Mouse (Mus musculus) liver, adult 2 months (tissue): ENCODE measurements around the gene Gigyf2. TPM values are rescaled to one million over a fixed set of nuclear protein-coding genes. Genes with fewer than 3 reads are reported as not detected.

Source experiments
- DNase-seq: peaks from one replicate; pipeline ENCODE4 v3.0.0-alpha.2; 2011; ENCODE audit warnings: low read depth, low spot score; ENCODE audit errors: extremely low read depth
- H3K27ac ChIP-seq: fragments of 200-500 bp; replicated peaks from 2 replicates; pipeline ENCODE4 v1.5.1; 2012; ENCODE audit warnings: low read depth, mild to moderate bottlenecking, control low read depth, inconsistent platforms, low read length; ENCODE audit not compliant: insufficient read depth
- H3K27me3 ChIP-seq: fragments of 200-500 bp; 2 replicates; pipeline ENCODE4 v1.6.1; 2012; ENCODE audit warnings: mild to moderate bottlenecking, moderate library complexity, low read length, inconsistent platforms; ENCODE audit not compliant: control insufficient read depth, insufficient read depth
- H3K36me3 ChIP-seq: fragments of 200-500 bp; 2 replicates; pipeline ENCODE4 v1.6.1; 2012; ENCODE audit warnings: low read length, inconsistent platforms; ENCODE audit not compliant: control insufficient read depth, insufficient read depth
- H3K4me1 ChIP-seq: fragments of 200-500 bp; 2 replicates; pipeline ENCODE4 v1.6.1; 2011; ENCODE audit warnings: low read length; ENCODE audit not compliant: control insufficient read depth, insufficient read depth
- H3K4me3 ChIP-seq: fragments of 200-500 bp; 2 replicates; pipeline ENCODE4 v1.5.1; 2011; ENCODE audit warnings: low read depth, mild to moderate bottlenecking, control low read depth, low read length, moderate library complexity; ENCODE audit not compliant: insufficient read depth
- H3K79me2 ChIP-seq: fragments of 200-500 bp; 2 replicates; pipeline ENCODE4 v1.6.1; 2012; ENCODE audit warnings: inconsistent platforms, mild to moderate bottlenecking, low read length, moderate library complexity; ENCODE audit not compliant: control insufficient read depth, insufficient read depth
- H3K9ac ChIP-seq: fragments of 200-500 bp; 2 replicates; pipeline ENCODE4 v1.6.1; 2012; ENCODE audit warnings: low read depth, mild to moderate bottlenecking, control low read depth, inconsistent platforms, low read length
- CTCF ChIP-seq: fragments of 200-500 bp; IDR thresholded peaks from 2 replicates; pipeline ENCODE4 v1.5.1; 2011; ENCODE audit warnings: low read depth, low read length, control low read depth
- POLR2A ChIP-seq: fragments of 200-500 bp; IDR thresholded peaks from 2 replicates; pipeline ENCODE4 v1.6.1; 2011; ENCODE audit warnings: low read length, control low read depth; ENCODE audit not compliant: insufficient read depth; ENCODE audit errors: extremely low read depth
- WGBS: fragments of 180-500 bp; shearing (Covaris S2); methylation state at CpG from one replicate; pipeline ENCODE4 v1.1.7; 2018; 5-methylcytosine and 5-hydroxymethylcytosine counted together
- polyA plus RNA-seq: library from polyadenylated mRNA; depleted of rRNA; stranded (reverse); fragments of >200 nt; gene quantifications from 2 replicates; pipeline ENCODE4 v1.2.3, GENCODE M21; 2012; rRNA removed
- total RNA-seq: library from RNA; depleted of rRNA; stranded (reverse); fragments of >200 nt; gene quantifications from 2 replicates; pipeline ENCODE4 v1.2.3, GENCODE M21; 2014; rRNA removed

The Gigyf2 gene
- total and polyA plus RNA-seq, 2 experiments: 21.1 to 39.2 TPM

DNA sequence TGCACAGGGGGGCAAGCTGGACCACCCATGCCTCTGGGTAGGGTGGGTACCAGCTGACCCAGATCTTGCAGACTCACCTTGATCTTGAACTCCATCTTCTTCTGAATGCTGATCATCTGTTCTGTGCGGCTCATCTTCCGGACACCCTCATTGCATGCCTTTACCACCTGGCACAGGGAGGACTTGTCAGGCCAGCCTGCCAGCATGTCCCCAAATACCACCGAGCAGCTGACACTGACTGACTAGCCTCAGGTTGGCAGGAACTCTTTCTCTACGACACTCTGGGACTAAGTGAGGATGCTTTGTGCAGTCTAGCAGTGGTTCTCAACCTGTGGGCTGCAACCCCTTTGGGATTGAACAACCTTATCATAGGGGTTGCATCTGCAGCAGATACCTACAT is 155.7 kb downstream of the Gigyf2 start:
- H3K27me3 ChIP-seq: no peaks in the 10 kb centered on the region
- H3K36me3 ChIP-seq: peaks cover 6% of the 10 kb centered on the region; the same call in 1 of the 2 replicates
- no peak for DNase-seq
- TF ChIP-seq POLR2A: no peak
- TF ChIP-seq CTCF: no peak
- no peak overlapping the region for H3K4me3 ChIP-seq
- H3K79me2 ChIP-seq: no peaks in the 10 kb centered on the region
- no peak overlapping the region for H3K9ac ChIP-seq
- H3K4me1 ChIP-seq: no peaks in the 10 kb centered on the region
- no peak overlapping the region for H3K27ac ChIP-seq
- WGBS: 92% methylated on average over 4 of the region's 4 CpGs

DNA sequence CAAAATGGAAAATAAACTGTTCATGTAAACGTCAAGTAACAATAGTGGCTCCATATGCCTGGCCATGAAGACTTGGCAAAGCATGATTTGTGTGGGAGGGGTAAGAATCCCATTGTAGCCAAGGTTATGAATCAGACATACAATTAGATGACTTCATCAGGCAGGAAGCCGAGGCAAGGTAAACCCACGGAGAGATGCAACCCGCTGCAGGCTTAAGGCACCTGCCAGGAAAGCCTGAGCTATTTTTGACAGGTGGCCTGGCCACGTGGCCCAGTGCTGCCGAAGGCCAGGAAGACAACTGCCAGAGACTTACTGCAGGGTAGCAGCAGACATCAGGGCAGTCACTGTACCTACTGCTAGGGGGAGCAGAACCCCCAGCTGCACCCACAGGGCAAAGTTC is 159.6 kb downstream of the Gigyf2 start:
- 84% methylated on average over 6 of the region's 6 CpGs for WGBS
- Histone ChIP-seq H3K27me3 (no peaks in the 10 kb centered on the region), H3K27ac (no peak overlapping the region), H3K79me2 (no peaks in the 10 kb centered on the region), H3K36me3 (peaks cover 10% of the 10 kb centered on the region; the same call in 1 of the 2 replicates), H3K4me1 (no peaks in the 10 kb centered on the region), H3K4me3 (no peak overlapping the region), H3K9ac (no peak overlapping the region)
- DNase-seq: no peak
- TF ChIP-seq POLR2A: no peak
- no peak for TF ChIP-seq CTCF

DNA sequence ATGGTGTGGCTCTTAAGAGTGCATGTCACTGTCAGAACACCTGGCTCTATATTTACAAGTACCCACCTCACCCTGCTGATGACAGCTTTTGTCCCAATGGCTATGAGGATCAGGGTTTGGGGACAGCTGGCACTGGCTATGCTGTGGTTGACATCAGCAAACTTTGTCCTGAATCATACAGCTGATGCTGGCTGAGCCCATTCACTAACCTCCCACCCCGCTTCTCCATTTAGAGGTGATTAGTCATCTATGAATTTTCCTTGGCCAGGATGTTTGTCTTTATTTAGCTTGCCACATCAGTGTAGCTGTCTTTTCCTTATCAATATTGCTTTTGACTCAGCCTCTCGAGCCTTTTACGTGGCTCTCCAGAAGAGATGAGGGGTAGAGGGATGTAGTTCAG is 165.5 kb downstream of the Gigyf2 start:
- no peaks in the 10 kb centered on the region for H3K4me1 ChIP-seq
- no peak overlapping the region for H3K27ac ChIP-seq
- H3K4me3 ChIP-seq: no peak overlapping the region
- H3K79me2 ChIP-seq: no peaks in the 10 kb centered on the region
- DNase-seq: no peak
- 77% methylated on average over 3 of the region's 3 CpGs for WGBS
- TF ChIP-seq CTCF: no peak
- no peak for TF ChIP-seq POLR2A
- H3K27me3 ChIP-seq: no peaks in the 10 kb centered on the region
- peaks cover 10% of the 10 kb centered on the region; the same call in 1 of the 2 replicates for H3K36me3 ChIP-seq
- H3K9ac ChIP-seq: no peak overlapping the region

DNA sequence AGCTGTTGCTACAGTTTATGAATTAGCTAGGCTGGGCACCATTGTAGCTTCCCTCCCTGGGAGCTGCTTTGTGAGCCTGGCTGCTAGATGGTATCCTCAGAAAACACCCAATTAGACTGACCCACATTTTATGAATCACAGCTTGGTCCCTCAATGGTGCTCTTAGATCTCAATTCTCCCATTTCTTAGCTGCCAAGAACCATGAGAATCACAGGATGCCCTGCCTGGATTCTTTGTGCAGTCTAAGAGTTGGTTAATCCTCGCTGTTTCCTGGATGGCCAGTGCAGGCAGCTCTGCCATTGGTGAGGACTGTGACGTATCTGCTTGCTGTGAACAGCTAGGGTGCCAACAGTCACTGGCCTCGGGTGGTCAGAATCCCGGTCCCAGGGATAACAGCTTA is 166.7 kb downstream of the Gigyf2 start:
- DNase-seq: no peak
- no peak for TF ChIP-seq POLR2A
- TF ChIP-seq CTCF: no peak
- no peak overlapping the region for H3K4me3 ChIP-seq
- H3K79me2 ChIP-seq: no peaks in the 10 kb centered on the region
- H3K27ac ChIP-seq: no peak overlapping the region
- H3K27me3 ChIP-seq: no peaks in the 10 kb centered on the region
- WGBS: 82% methylated on average over 4 of the region's 4 CpGs
- H3K9ac ChIP-seq: no peak overlapping the region
- H3K4me1 ChIP-seq: no peaks in the 10 kb centered on the region
- H3K36me3 ChIP-seq: peaks cover 7% of the 10 kb centered on the region; the same call in 1 of the 2 replicates

Other genes starting within 250 kb of the Gigyf2 start
- gene Alppl2, start 237.1 kb upstream of the Gigyf2 start, total RNA-seq: not detected in 2 replicates
- not detected in 2 replicates for gene Alppl2, start 237.1 kb upstream of the Gigyf2 start, polyA plus RNA-seq
- gene Alpi, start 225.4 kb upstream of the Gigyf2 start, total RNA-seq: not detected in 2 replicates
- gene Alpi, start 225.4 kb upstream of the Gigyf2 start, polyA plus RNA-seq: 0.05 TPM in 1 of 2 replicates, not detected in the other
- gene Akp3, start 202.0 kb upstream of the Gigyf2 start, total RNA-seq: not detected in 2 replicates
- not detected in 2 replicates for gene Akp3, start 202.0 kb upstream of the Gigyf2 start, polyA plus RNA-seq
- not detected in 2 replicates for gene Ecel1, start 170.5 kb upstream of the Gigyf2 start, total RNA-seq
- gene Ecel1, start 170.5 kb upstream of the Gigyf2 start, polyA plus RNA-seq: 0.02 TPM in 1 of 2 replicates, not detected in the other
- not detected in 2 replicates for gene Prss56, start 143.7 kb upstream of the Gigyf2 start, total RNA-seq
- gene Prss56, start 143.7 kb upstream of the Gigyf2 start, polyA plus RNA-seq: not detected in 2 replicates
- not detected in 2 replicates for gene Chrnd, start 136.4 kb upstream of the Gigyf2 start, total RNA-seq
- not detected in 2 replicates for gene Chrnd, start 136.4 kb upstream of the Gigyf2 start, polyA plus RNA-seq
- gene Chrng, start 122.3 kb upstream of the Gigyf2 start, total RNA-seq: not detected in 2 replicates
- gene Chrng, start 122.3 kb upstream of the Gigyf2 start, polyA plus RNA-seq: not detected in 2 replicates
- gene Eif4e2, start 113.1 kb upstream of the Gigyf2 start, total RNA-seq: 39.3 and 39.4 TPM in 2 replicates
- gene Eif4e2, start 113.1 kb upstream of the Gigyf2 start, polyA plus RNA-seq: 23.3 and 23.8 TPM in 2 replicates
- 0.54 TPM in 1 of 2 replicates, not detected in the other for gene Efhd1, start 62.6 kb upstream of the Gigyf2 start, total RNA-seq
- 0.22 and 0.24 TPM in 2 replicates for gene Efhd1, start 62.6 kb upstream of the Gigyf2 start, polyA plus RNA-seq
- gene Kcnj13, start 67.7 kb downstream of the Gigyf2 start, total RNA-seq: not detected in 2 replicates
- not detected in 2 replicates for gene Kcnj13, start 67.7 kb downstream of the Gigyf2 start, polyA plus RNA-seq
- gene Snorc, start 143.3 kb downstream of the Gigyf2 start, total RNA-seq: not detected in 2 replicates
- gene Snorc, start 143.3 kb downstream of the Gigyf2 start, polyA plus RNA-seq: 0.32 TPM in 1 of 2 replicates, not detected in the other
- gene Neu2, start 182.9 kb downstream of the Gigyf2 start, total RNA-seq: 2.6 and 3.0 TPM in 2 replicates
- gene Neu2, start 182.9 kb downstream of the Gigyf2 start, polyA plus RNA-seq: 3.1 and 3.4 TPM in 2 replicates
- 28.3 and 29.7 TPM in 2 replicates for gene Ngef, start 246.9 kb downstream of the Gigyf2 start, total RNA-seq
- 21.5 and 25.1 TPM in 2 replicates for gene Ngef, start 246.9 kb downstream of the Gigyf2 start, polyA plus RNA-seq